Mouse (Mus musculus): ENCODE data around the gene Tbl1xr1.

DNA sequence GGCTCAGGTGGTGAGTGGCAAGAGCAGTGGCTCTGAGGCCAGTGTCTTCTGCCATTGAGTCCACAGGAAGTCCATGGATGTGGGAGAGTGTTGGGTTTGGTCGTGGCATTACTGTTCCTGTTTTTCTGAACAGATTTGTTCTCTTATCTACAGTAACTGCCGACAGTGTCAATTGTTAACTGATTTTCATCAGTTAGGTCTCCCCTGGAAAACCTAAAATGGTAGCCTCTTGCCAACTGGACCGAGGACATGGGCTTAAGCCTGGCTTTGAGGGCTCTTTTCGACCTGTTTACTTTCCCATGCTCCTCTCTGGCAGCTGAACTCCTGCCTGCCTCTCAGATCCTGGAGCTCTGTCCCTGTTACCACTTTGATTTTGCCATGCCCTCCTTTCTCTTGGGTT, 5.4 kb downstream of the Tbl1xr1 start:
- no peak for TF ChIP-seq CTCF (IDR thresholded peaks at IDR 0.05 in 2 of 3, conservative IDR thresholded peaks at IDR 0.05 in 1 of 3; ENCODE audit: control insufficient read depth in 1 of 3, insufficient read depth in 1 of 3, low read depth in 2 of 3, low read length in 3 of 3, poor library complexity in 1 of 3, severe bottlenecking in 1 of 3)
- no peak for TF ChIP-seq MYB (IDR thresholded peaks at IDR 0.05; ENCODE audit: low read depth, low read length)
- TF ChIP-seq TBP (IDR thresholded peaks at IDR 0.05; ENCODE audit: low read depth, low read length) = no peak
- no peak for TF ChIP-seq MAZ (IDR thresholded peaks at IDR 0.05; ENCODE audit: low read depth, low read length)
- peak; percentile 14 to 38; a peak in 2 of 4 replicates for TF ChIP-seq EP300 (IDR thresholded peaks at IDR 0.05; ENCODE audit: low read depth in 1 of 2, low read length in 2 of 2)
- TF ChIP-seq MEF2A (IDR thresholded peaks at IDR 0.05; ENCODE audit: extremely low read depth, insufficient replicate concordance, low read depth, low read length, poor library complexity, severe bottlenecking) = no peak
- no peak for TF ChIP-seq MYC (IDR thresholded peaks at IDR 0.05; ENCODE audit: low read depth, low read length)
- TF ChIP-seq MAFK (IDR thresholded peaks at IDR 0.05; ENCODE audit: borderline replicate concordance, low read depth, low read length) = no peak
- no peak for TF ChIP-seq CHD2 (IDR thresholded peaks at IDR 0.05; ENCODE audit: low read length)
